Mouse (Mus musculus) spleen, adult 2 months (tissue): Measurements from ENCODE around the gene Commd4.

Experiments
- CTCF ChIP-seq: fragments of 200-500 bp; IDR thresholded peaks from 2 replicates; pipeline ENCODE4 v1.5.1; 2011; ENCODE audit warnings: mild to moderate bottlenecking, inconsistent platforms; ENCODE audit not compliant: insufficient read depth, insufficient read length, insufficient replicate concordance; ENCODE audit errors: extremely low read depth
- POLR2A ChIP-seq: fragments of 200-500 bp; IDR thresholded peaks from 2 replicates; pipeline ENCODE4 v1.6.1; 2011; ENCODE audit warnings: low read depth, low read length, inconsistent platforms

DNA sequence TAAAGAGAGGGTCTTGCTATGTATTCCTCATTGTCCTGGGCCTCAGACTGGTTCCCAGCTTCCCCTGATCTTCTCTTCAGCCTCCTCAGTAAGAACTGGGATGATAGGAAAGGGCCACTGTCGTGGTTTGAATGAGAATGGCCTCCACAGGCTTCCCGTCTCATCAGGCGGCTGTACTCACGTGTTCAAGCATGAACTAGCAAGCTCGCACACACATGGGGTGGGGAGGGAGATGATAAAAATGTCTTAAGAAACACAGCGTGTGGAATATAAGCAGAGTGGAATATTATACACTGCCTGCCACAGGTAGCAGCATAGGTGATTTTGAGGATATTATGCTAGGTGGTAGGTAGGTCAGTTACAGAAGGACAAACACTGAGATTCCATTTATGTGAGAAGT is 9.1 kb downstream of the Commd4 start:
- TF ChIP-seq CTCF (no peak), POLR2A (no peak)
